Mouse (Mus musculus) MEL (cell line): ENCODE measurements around the gene Baiap2l2. TPM values are rescaled to one million over a fixed set of nuclear protein-coding genes. Genes with fewer than 3 reads are reported as not detected.

Experiments
- DNase-seq: peaks from one replicate; pipeline ENCODE4 v3.0.0; 2011; ENCODE audit warnings: low read depth, low spot score
- H3K27ac ChIP-seq: 2 replicates; pipeline ENCODE4 v1.5.1; 2012; ENCODE audit warnings: low read depth, mild to moderate bottlenecking, control low read depth, low read length, moderate library complexity; ENCODE audit not compliant: control insufficient read depth
- H3K27me3 ChIP-seq, 2 experiments: fragments of 150-350 bp in 1 of 2; sonication (generic) in 1 of 2; 2 replicates each; pipeline ENCODE4 v1.6.1; 2012; ENCODE audit warnings: low read length in 2 of 2, mild to moderate bottlenecking in 2 of 2, improper control_type of control experiment in 1 of 2, moderate library complexity in 1 of 2; ENCODE audit not compliant: insufficient read depth in 2 of 2, control insufficient read depth in 1 of 2
- H3K36me3 ChIP-seq, 2 experiments: 2 replicates each; pipeline ENCODE4 v1.6.1; 2012 to 2014; ENCODE audit warnings: low read length in 2 of 2, improper control_type of control experiment in 1 of 2, inconsistent platforms in 1 of 2, mild to moderate bottlenecking in 1 of 2; ENCODE audit not compliant: insufficient read depth in 2 of 2, control insufficient read depth in 1 of 2
- H3K4me1 ChIP-seq, 2 experiments: fragments of 150-350 bp in 1 of 2; sonication (generic) in 1 of 2; 2 replicates each; pipeline ENCODE4 v1.6.1; 2012; ENCODE audit warnings: low read length in 2 of 2, improper control_type of control experiment in 1 of 2, mild to moderate bottlenecking in 1 of 2; ENCODE audit not compliant: insufficient read depth in 2 of 2, control insufficient read depth in 1 of 2
- H3K4me3 ChIP-seq, 2 experiments: fragments of 150-350 bp in 1 of 2; sonication (generic) in 1 of 2; 2 replicates each; pipeline ENCODE4 v1.5.1; 2012; ENCODE audit warnings: low read depth in 2 of 2, low read length in 2 of 2, mild to moderate bottlenecking in 2 of 2, moderate library complexity in 2 of 2, control low read depth in 1 of 2, improper control_type of control experiment in 1 of 2; ENCODE audit not compliant: control insufficient read depth in 1 of 2, insufficient read depth in 1 of 2
- H3K79me2 ChIP-seq: 2 replicates; pipeline ENCODE4 v1.6.1; 2012; ENCODE audit warnings: mild to moderate bottlenecking, low read length, moderate library complexity; ENCODE audit not compliant: control insufficient read depth, poor library complexity, insufficient read depth
- H3K9ac ChIP-seq: 2 replicates; pipeline ENCODE4 v1.6.1; 2012; ENCODE audit warnings: low read depth, mild to moderate bottlenecking, control low read depth, low read length, moderate library complexity; ENCODE audit not compliant: control insufficient read depth, poor library complexity, severe bottlenecking
- H3K9me3 ChIP-seq: fragments of 150-350 bp; sonication (generic); replicated peaks from 2 replicates; pipeline ENCODE4 v1.6.1; 2012; ENCODE audit warnings: mild to moderate bottlenecking, low read length, improper control_type of control experiment, moderate library complexity; ENCODE audit not compliant: insufficient read depth
- BHLHE40 ChIP-seq: IDR thresholded peaks from 2 replicates; pipeline ENCODE4 v1.6.1; 2012; ENCODE audit warnings: low read depth, mild to moderate bottlenecking, inconsistent platforms, low read length, improper control_type of control experiment, borderline replicate concordance
- CHD1 ChIP-seq: IDR thresholded peaks from 2 replicates; pipeline ENCODE4 v1.6.1; 2012; ENCODE audit warnings: low read depth, mild to moderate bottlenecking, inconsistent platforms, low read length, improper control_type of control experiment
- CHD2 ChIP-seq: IDR thresholded peaks from 2 replicates; pipeline ENCODE4 v1.6.1; 2011; ENCODE audit warnings: low read length, improper control_type of control experiment
- CTCF ChIP-seq, 3 experiments: IDR thresholded peaks in 2 of 3; conservative IDR thresholded peaks in 1 of 3; 2 replicates each; pipeline ENCODE4 v1.5.1; 2011 to 2012; ENCODE audit warnings: low read length in 3 of 3, low read depth in 2 of 3, mild to moderate bottlenecking in 2 of 3, improper control_type of control experiment in 1 of 3, inconsistent platforms in 1 of 3, mixed read lengths in 1 of 3, moderate library complexity in 1 of 3; ENCODE audit not compliant: control insufficient read depth in 1 of 3, insufficient read depth in 1 of 3, poor library complexity in 1 of 3, severe bottlenecking in 1 of 3
- E2F4 ChIP-seq: IDR thresholded peaks from 2 replicates; pipeline ENCODE4 v1.6.1; 2011; ENCODE audit warnings: low read depth, low read length, improper control_type of control experiment, borderline replicate concordance
- ELF1 ChIP-seq: IDR thresholded peaks from 2 replicates; pipeline ENCODE4 v1.6.1; 2014; ENCODE audit warnings: low read depth, mild to moderate bottlenecking, inconsistent platforms, low read length, improper control_type of control experiment, moderate library complexity
- EP300 ChIP-seq, 2 experiments: IDR thresholded peaks; 2 replicates each; pipeline ENCODE4 v1.6.1; 2011; ENCODE audit warnings: improper control_type of control experiment in 2 of 2, low read length in 2 of 2, low read depth in 1 of 2, mild to moderate bottlenecking in 1 of 2
- ETS1 ChIP-seq: IDR thresholded peaks from 2 replicates; pipeline ENCODE4 v1.6.1; 2012; ENCODE audit warnings: low read depth, mild to moderate bottlenecking, inconsistent platforms, low read length, improper control_type of control experiment, moderate library complexity
- GABPA ChIP-seq: IDR thresholded peaks from 2 replicates; pipeline ENCODE4 v1.6.1; 2012; ENCODE audit warnings: low read depth, mild to moderate bottlenecking, inconsistent platforms, low read length, improper control_type of control experiment, moderate library complexity
- GATA1 ChIP-seq: IDR thresholded peaks from 2 replicates; pipeline ENCODE4 v1.6.1; 2011; ENCODE audit warnings: low read depth, low read length, improper control_type of control experiment
- HCFC1 ChIP-seq: IDR thresholded peaks from 2 replicates; pipeline ENCODE4 v1.6.1; 2012; ENCODE audit warnings: low read depth, mild to moderate bottlenecking, inconsistent platforms, low read length, improper control_type of control experiment, moderate library complexity
- JUND ChIP-seq: IDR thresholded peaks from 2 replicates; pipeline ENCODE4 v1.6.1; 2011; ENCODE audit warnings: low read depth, mild to moderate bottlenecking, improper control_type of control experiment, low read length
- KAT2A ChIP-seq: conservative IDR thresholded peaks from 2 replicates; pipeline ENCODE4 v1.6.1; 2012; ENCODE audit warnings: low read depth, low read length, improper control_type of control experiment, inconsistent platforms
- MAFK ChIP-seq: IDR thresholded peaks from 2 replicates; pipeline ENCODE4 v1.6.1; 2011; ENCODE audit warnings: low read depth, mild to moderate bottlenecking, low read length, improper control_type of control experiment, borderline replicate concordance
- MAX ChIP-seq: IDR thresholded peaks from 2 replicates; pipeline ENCODE4 v1.6.1; 2011; ENCODE audit warnings: low read length, improper control_type of control experiment
- MAZ ChIP-seq: IDR thresholded peaks from 2 replicates; pipeline ENCODE4 v1.6.1; 2012; ENCODE audit warnings: low read depth, mild to moderate bottlenecking, inconsistent platforms, low read length, improper control_type of control experiment
- MEF2A ChIP-seq: IDR thresholded peaks from 2 replicates; pipeline ENCODE4 v1.6.1; 2014; ENCODE audit warnings: low read depth, mild to moderate bottlenecking, inconsistent platforms, low read length, improper control_type of control experiment; ENCODE audit not compliant: poor library complexity, insufficient replicate concordance, severe bottlenecking; ENCODE audit errors: extremely low read depth
- MYB ChIP-seq: IDR thresholded peaks from 2 replicates; pipeline ENCODE4 v1.6.1; 2011; ENCODE audit warnings: mild to moderate bottlenecking, low read depth, low read length, improper control_type of control experiment
- MYC ChIP-seq: IDR thresholded peaks from 2 replicates; pipeline ENCODE4 v1.6.1; 2011; ENCODE audit warnings: low read depth, mild to moderate bottlenecking, low read length, improper control_type of control experiment, moderate library complexity
- NELFE ChIP-seq: IDR thresholded peaks from 2 replicates; pipeline ENCODE4 v1.6.1; 2011; ENCODE audit warnings: low read depth, low read length, improper control_type of control experiment
- NRF1 ChIP-seq: IDR thresholded peaks from 2 replicates; pipeline ENCODE4 v1.6.1; 2014; ENCODE audit warnings: low read depth, mild to moderate bottlenecking, inconsistent platforms, low read length, improper control_type of control experiment, moderate library complexity; ENCODE audit not compliant: poor library complexity, insufficient read depth, severe bottlenecking
- POLR2A ChIP-seq, 2 experiments: IDR thresholded peaks; 2 replicates each; pipeline ENCODE4 v1.6.1; 2011 to 2012; ENCODE audit warnings: low read length in 2 of 2, mild to moderate bottlenecking in 2 of 2, control low read depth in 1 of 2, improper control_type of control experiment in 1 of 2, low read depth in 1 of 2, moderate library complexity in 1 of 2; ENCODE audit not compliant: control insufficient read depth in 1 of 2, insufficient read depth in 1 of 2, poor library complexity in 1 of 2
- POLR2AphosphoS2 ChIP-seq: IDR thresholded peaks from 2 replicates; pipeline ENCODE4 v1.6.1; 2011; ENCODE audit warnings: low read length, improper control_type of control experiment
- POLR2AphosphoS5 ChIP-seq: IDR thresholded peaks from 2 replicates; pipeline ENCODE4 v1.6.1; 2012; ENCODE audit warnings: low read depth, borderline replicate concordance, mild to moderate bottlenecking, inconsistent platforms, low read length, moderate library complexity, mixed read lengths
- RAD21 ChIP-seq: IDR thresholded peaks from 2 replicates; pipeline ENCODE4 v1.6.1; 2011; ENCODE audit warnings: mild to moderate bottlenecking, low read depth, low read length, improper control_type of control experiment
- RCOR1 ChIP-seq: IDR thresholded peaks from 2 replicates; pipeline ENCODE4 v1.6.1; 2012; ENCODE audit warnings: low read depth, mild to moderate bottlenecking, inconsistent platforms, low read length, improper control_type of control experiment
- SIN3A ChIP-seq: IDR thresholded peaks from 2 replicates; pipeline ENCODE4 v1.6.1; 2012; ENCODE audit warnings: low read length, improper control_type of control experiment, inconsistent platforms
- SMC3 ChIP-seq: IDR thresholded peaks from 2 replicates; pipeline ENCODE4 v1.6.1; 2011; ENCODE audit warnings: low read depth, low read length, improper control_type of control experiment
- TAL1 ChIP-seq: IDR thresholded peaks from 2 replicates; pipeline ENCODE4 v1.6.1; 2012; ENCODE audit warnings: mild to moderate bottlenecking, inconsistent platforms, low read length, moderate library complexity, mixed read lengths
- TBP ChIP-seq: IDR thresholded peaks from 2 replicates; pipeline ENCODE4 v1.8.0; 2011; ENCODE audit warnings: low read depth, low read length, improper control_type of control experiment
- TCF12 ChIP-seq: IDR thresholded peaks from 2 replicates; pipeline ENCODE4 v1.6.1; 2014; ENCODE audit warnings: low read depth, mild to moderate bottlenecking, inconsistent platforms, low read length, improper control_type of control experiment, moderate library complexity
- UBTF ChIP-seq: IDR thresholded peaks from 2 replicates; pipeline ENCODE4 v1.6.1; 2012; ENCODE audit warnings: low read depth, mild to moderate bottlenecking, inconsistent platforms, low read length, improper control_type of control experiment, moderate library complexity, borderline replicate concordance; ENCODE audit not compliant: insufficient read depth
- USF1 ChIP-seq: IDR thresholded peaks from 2 replicates; pipeline ENCODE4 v1.6.1; 2014; ENCODE audit warnings: low read depth, mild to moderate bottlenecking, inconsistent platforms, low read length, improper control_type of control experiment, moderate library complexity
- USF2 ChIP-seq, 2 experiments: IDR thresholded peaks; 2 replicates each; pipeline ENCODE4 v1.6.1; 2011 to 2012; ENCODE audit warnings: improper control_type of control experiment in 2 of 2, low read length in 2 of 2, borderline replicate concordance in 1 of 2, inconsistent platforms in 1 of 2, low read depth in 1 of 2, mild to moderate bottlenecking in 1 of 2; ENCODE audit not compliant: insufficient read depth in 1 of 2
- ZC3H11A ChIP-seq: IDR thresholded peaks from 2 replicates; pipeline ENCODE4 v1.6.1; 2012; ENCODE audit warnings: low read depth, mild to moderate bottlenecking, inconsistent platforms, low read length, improper control_type of control experiment
- ZKSCAN1 ChIP-seq: IDR thresholded peaks from 2 replicates; pipeline ENCODE4 v1.6.1; 2012; ENCODE audit warnings: low read depth, mild to moderate bottlenecking, inconsistent platforms, low read length, improper control_type of control experiment, moderate library complexity
- ZMIZ1 ChIP-seq: IDR thresholded peaks from 2 replicates; pipeline ENCODE4 v1.6.1; 2012; ENCODE audit warnings: low read depth, mild to moderate bottlenecking, inconsistent platforms, low read length, improper control_type of control experiment, moderate library complexity
- ZNF384 ChIP-seq: IDR thresholded peaks from 2 replicates; pipeline ENCODE4 v1.6.1; 2012; ENCODE audit warnings: low read depth, mild to moderate bottlenecking, inconsistent platforms, low read length, improper control_type of control experiment
- polyA plus RNA-seq, 2 experiments: library from polyadenylated mRNA; stranded (reverse) in 1 of 2; unstranded in 1 of 2; fragments of >175 nt in 1 of 2; fragments of >200 nt in 1 of 2; gene quantifications; 2 replicates each; pipeline versions ENCODE4 v1.2.1 to v1.2.4; 2012; ENCODE audit warnings: low replicate concordance in 2 of 2, low read depth in 1 of 2; ENCODE audit not compliant: insufficient read length in 2 of 2, insufficient read depth in 1 of 2, missing spikeins in 1 of 2
- total RNA-seq: library from RNA; depleted of rRNA; stranded (reverse); fragments of 300-350 nt; gene quantifications from 2 replicates; pipeline ENCODE4 v1.2.3, GENCODE M21; 2012

The Baiap2l2 gene
- total and polyA plus RNA-seq, 3 experiments, result 0.60 to 1.1 TPM; not detected in 1

GRCm38 (mm10) chr15:79208211-79208610 lies 77.1 kb downstream of the Baiap2l2 start:
- DNase-seq, result no peak
- H3K9me3 ChIP-seq, result no peaks in the 10 kb centered on the region
- no peaks in the 10 kb centered on the region for H3K27me3 ChIP-seq
- peaks cover 9% of the 10 kb centered on the region; the same call in 1 of the 2 replicates for H3K79me2 ChIP-seq
- H3K4me1 ChIP-seq, result peaks cover 6 to 11% of the 10 kb centered on the region in 2 experiments
- peak overlapping the region; percentile 30 for H3K27ac ChIP-seq
- no peak overlapping the region; a peak in 1 of 4 replicates for H3K4me3 ChIP-seq
- H3K9ac ChIP-seq, result peak overlapping the region; percentile 92
- peaks cover 0 to 7% of the 10 kb centered on the region in 2 experiments; a peak in 2 of 4 replicates for H3K36me3 ChIP-seq
- TF ChIP-seq HCFC1 (no peak), MEF2A (no peak), CTCF (IDR thresholded peaks at IDR 0.05 in 2 of 3, conservative IDR thresholded peaks at IDR 0.05 in 1 of 3; ENCODE audit: control insufficient read depth in 1 of 3, insufficient read depth in 1 of 3, low read depth in 2 of 3, low read length in 3 of 3, poor library complexity in 1 of 3, severe bottlenecking in 1 of 3) (no peak), NELFE (peak; percentile 20; the same call in 1 of the 2 replicates), MYB (no peak), BHLHE40 (no peak), E2F4 (no peak), MAX (no peak; the same call in 1 of the 2 replicates), MYC (no peak), CHD1 (no peak), NRF1 (no peak), ZC3H11A (no peak), MAZ (no peak), USF1 (no peak), ZMIZ1 (0 out of 2 replicates have a peak, but pooled peaks have one; percentile 23), ELF1 (no peak), MAFK (no peak), KAT2A (no peak), CHD2 (no peak), UBTF (no peak), RCOR1 (no peak), USF2 (IDR thresholded peaks at IDR 0.05; ENCODE audit: borderline replicate concordance in 1 of 2, insufficient read depth in 1 of 2, low read depth in 1 of 2, low read length in 2 of 2) (no peak), GABPA (no peak), POLR2AphosphoS5 (no peak), POLR2A (IDR thresholded peaks at IDR 0.05; ENCODE audit: control insufficient read depth in 1 of 2, insufficient read depth in 1 of 2, low read depth in 1 of 2, low read length in 2 of 2, poor library complexity in 1 of 2) (no peak), RAD21 (no peak), GATA1 (peak; percentile 4; the same call in 1 of the 2 replicates), TBP (no peak), ETS1 (0 out of 2 replicates have a peak, but pooled peaks have one; percentile 14), SIN3A (no peak; the same call in 1 of the 2 replicates), JUND (no peak), ZNF384 (no peak), SMC3 (no peak), TAL1 (no peak), EP300 (IDR thresholded peaks at IDR 0.05; ENCODE audit: low read depth in 1 of 2, low read length in 2 of 2) (peak; percentile 7 to 17; a peak in 1 of 4 replicates), POLR2AphosphoS2 (no peak), TCF12 (no peak), ZKSCAN1 (peak; percentile 49; the same call in 1 of the 2 replicates)
